Mouse (Mus musculus) CH12.LX (cell line): ENCODE measurements around the gene Gal3st4.

ENCODE experiments used
- CHD1 ChIP-seq: IDR thresholded peaks from 2 replicates; pipeline ENCODE4 v1.6.1; 2012; ENCODE audit warnings: low read depth, low read length, improper control_type of control experiment, inconsistent platforms
- CHD2 ChIP-seq: IDR thresholded peaks from 2 replicates; pipeline ENCODE4 v1.6.1; 2011; ENCODE audit warnings: low read length, improper control_type of control experiment
- CTCF ChIP-seq, 2 experiments: IDR thresholded peaks in 1 of 2; conservative IDR thresholded peaks in 1 of 2; 2 replicates each; pipeline ENCODE4 v1.5.1; 2011 to 2012; ENCODE audit warnings: low read depth in 2 of 2, low read length in 2 of 2, improper control_type of control experiment in 1 of 2, inconsistent platforms in 1 of 2, mild to moderate bottlenecking in 1 of 2, moderate library complexity in 1 of 2
- ELF1 ChIP-seq: IDR thresholded peaks from 2 replicates; pipeline ENCODE4 v1.6.1; 2014; ENCODE audit warnings: low read depth, mild to moderate bottlenecking, inconsistent platforms, low read length, improper control_type of control experiment
- GABPA ChIP-seq: IDR thresholded peaks from 2 replicates; pipeline ENCODE4 v1.6.1; 2012; ENCODE audit warnings: low read depth, low read length, improper control_type of control experiment, inconsistent platforms; ENCODE audit not compliant: insufficient replicate concordance
- MAFK ChIP-seq: IDR thresholded peaks from 2 replicates; pipeline ENCODE4 v1.6.1; 2011; ENCODE audit warnings: low read length, improper control_type of control experiment; ENCODE audit not compliant: insufficient replicate concordance
- POLR2A ChIP-seq: IDR thresholded peaks from 2 replicates; pipeline ENCODE4 v1.6.1; 2011; ENCODE audit warnings: low read depth, mild to moderate bottlenecking, improper control_type of control experiment, low read length
- RCOR1 ChIP-seq: conservative IDR thresholded peaks from 2 replicates; pipeline ENCODE4 v1.6.1; 2012; ENCODE audit warnings: low read depth, mild to moderate bottlenecking, inconsistent platforms, low read length, improper control_type of control experiment
- USF1 ChIP-seq: IDR thresholded peaks from 2 replicates; pipeline ENCODE4 v1.6.1; 2014; ENCODE audit warnings: low read depth, mild to moderate bottlenecking, inconsistent platforms, low read length, improper control_type of control experiment
- ZC3H11A ChIP-seq: IDR thresholded peaks from 2 replicates; pipeline ENCODE4 v1.6.1; 2012; ENCODE audit warnings: low read depth, mild to moderate bottlenecking, inconsistent platforms, low read length, improper control_type of control experiment
- ZMIZ1 ChIP-seq: IDR thresholded peaks from 2 replicates; pipeline ENCODE4 v1.6.1; 2012; ENCODE audit warnings: low read depth, mild to moderate bottlenecking, inconsistent platforms, low read length, improper control_type of control experiment

- TF ChIP-seq POLR2A: no peak
- TF ChIP-seq ZC3H11A: no peak
- no peak for TF ChIP-seq GABPA
- no peak for TF ChIP-seq CTCF (conservative IDR thresholded peaks at IDR 0.05 in 1 of 2, IDR thresholded peaks at IDR 0.05 in 1 of 2; ENCODE audit: low read depth in 2 of 2, low read length in 2 of 2)
- no peak for TF ChIP-seq CHD2
- no peak for TF ChIP-seq RCOR1
- TF ChIP-seq ELF1: no peak
- no peak for TF ChIP-seq ZMIZ1
- TF ChIP-seq USF1: no peak
- no peak for TF ChIP-seq CHD1
- no peak for TF ChIP-seq MAFK
Observed at GRCm38 (mm10) chr5:138233778-138234177, 38.9 kb downstream of the Gal3st4 start.
